Mouse (Mus musculus) myocyte (in vitro differentiated cells): ENCODE measurements at regions not wholly inside any gene's neighbourhood (a gene's known extent, or its start where the extent isn't known, plus 50 kb on each side); places are given as distances from the start of the nearest gene placed in this dataset.

Experiments
- H3K27me3 ChIP-seq: one replicate; pipeline ENCODE4 v1.6.1; 2011; ENCODE audit not compliant: control insufficient read depth, insufficient read depth, insufficient read length
- H3K36me3 ChIP-seq: one replicate; pipeline ENCODE4 v1.6.1; 2011; ENCODE audit not compliant: control insufficient read depth, insufficient read depth
- H3K4me2 ChIP-seq: one replicate; pipeline ENCODE4 v1.6.1; 2011; ENCODE audit warnings: low read depth, control low read depth
- H3K4me3 ChIP-seq: one replicate; pipeline ENCODE4 v1.5.1; 2011; ENCODE audit warnings: mild to moderate bottlenecking, control low read depth, moderate library complexity
- H3K79me2 ChIP-seq: one replicate; pipeline ENCODE4 v1.6.1; 2011; ENCODE audit not compliant: control insufficient read depth, insufficient read depth
- H3ac ChIP-seq: one replicate; pipeline ENCODE4 v1.6.1; 2011; ENCODE audit not compliant: control insufficient read depth, insufficient read length
- CEBPB ChIP-seq: IDR thresholded peaks from 2 replicates; pipeline ENCODE4 v1.6.1; 2011; ENCODE audit warnings: mild to moderate bottlenecking, moderate library complexity; ENCODE audit not compliant: poor library complexity, insufficient read depth, severe bottlenecking
- E2F4 ChIP-seq: IDR thresholded peaks from one replicate; pipeline ENCODE4 v1.6.1; 2011; ENCODE audit warnings: mild to moderate bottlenecking, control low read depth, moderate library complexity; ENCODE audit not compliant: insufficient read depth
- MAX ChIP-seq: IDR thresholded peaks from one replicate; pipeline ENCODE4 v1.6.1; 2011; ENCODE audit warnings: low read depth, mild to moderate bottlenecking, control low read depth
- MYOD1 ChIP-seq, 3 experiments: IDR thresholded peaks; one replicate each; pipeline ENCODE4 v1.6.1; 2011; ENCODE audit warnings: control low read depth in 2 of 3, low read depth in 2 of 3, mild to moderate bottlenecking in 2 of 3, moderate library complexity in 1 of 3; ENCODE audit not compliant: insufficient read length in 2 of 3, control insufficient read depth in 1 of 3
- MYOG ChIP-seq, 3 experiments: IDR thresholded peaks; one replicate each; pipeline ENCODE4 v1.6.1; 2011; ENCODE audit warnings: control low read depth in 2 of 3, low read depth in 2 of 3, mild to moderate bottlenecking in 2 of 3; ENCODE audit not compliant: insufficient read length in 2 of 3, control insufficient read depth in 1 of 3, insufficient read depth in 1 of 3
- POLR2A ChIP-seq: IDR thresholded peaks from one replicate; pipeline ENCODE4 v1.6.1; 2011; ENCODE audit warnings: low read depth, mild to moderate bottlenecking, control low read depth, moderate library complexity; ENCODE audit not compliant: insufficient read length
- POLR2AphosphoS2 ChIP-seq: IDR thresholded peaks from one replicate; pipeline ENCODE4 v1.6.1; 2011; ENCODE audit warnings: low read depth, control low read depth; ENCODE audit not compliant: insufficient read length
- REST ChIP-seq: IDR thresholded peaks from one replicate; pipeline ENCODE4 v1.6.1; 2011; ENCODE audit warnings: mild to moderate bottlenecking, control low read depth, moderate library complexity; ENCODE audit not compliant: insufficient read depth, insufficient read length
- SRF ChIP-seq: IDR thresholded peaks from one replicate; pipeline ENCODE4 v1.6.1; 2011; ENCODE audit warnings: low read depth; ENCODE audit not compliant: control insufficient read depth, insufficient read length
- TCF12 ChIP-seq: IDR thresholded peaks from one replicate; pipeline ENCODE4 v1.6.1; 2011; ENCODE audit warnings: mild to moderate bottlenecking, control low read depth; ENCODE audit not compliant: poor library complexity, insufficient read depth, severe bottlenecking
- TCF3 ChIP-seq: IDR thresholded peaks from one replicate; pipeline ENCODE4 v1.6.1; 2011; ENCODE audit warnings: low read depth, control low read depth; ENCODE audit not compliant: insufficient read length
- USF1 ChIP-seq: IDR thresholded peaks from one replicate; pipeline ENCODE4 v1.6.1; 2011; ENCODE audit warnings: low read depth, mild to moderate bottlenecking, control low read depth, moderate library complexity

DNA sequence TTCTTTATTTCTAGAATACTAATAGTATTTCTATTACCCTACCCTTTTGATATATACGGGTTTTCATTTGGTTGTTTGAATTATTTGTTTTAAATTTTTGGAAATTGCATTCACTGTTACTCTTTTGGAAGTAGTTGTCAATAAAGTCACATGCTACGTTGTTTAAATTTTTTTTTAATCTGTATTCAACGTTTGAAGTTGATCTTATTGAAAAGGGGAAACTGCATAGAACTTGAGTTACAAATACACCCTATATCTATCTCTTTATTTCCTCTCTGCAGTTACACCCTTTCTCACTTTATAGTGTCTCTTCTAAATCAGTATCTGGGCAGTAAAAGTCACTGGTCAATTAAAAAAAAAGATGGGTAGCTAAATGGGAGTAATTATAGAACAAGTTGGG, 243.6 kb downstream of the Pdha2 start:
- Histone ChIP-seq H3K4me2 (no peak overlapping the region), H3K4me3 (no peak overlapping the region), H3K36me3 (no peaks in the 10 kb centered on the region), H3ac (no peak overlapping the region), H3K79me2 (no peaks in the 10 kb centered on the region), H3K27me3 (no peaks in the 10 kb centered on the region)
- TF ChIP-seq REST (no peak), CEBPB (no peak), MYOG (IDR thresholded peaks at IDR 0.05; ENCODE audit: control insufficient read depth in 1 of 3, insufficient read depth in 1 of 3, insufficient read length in 2 of 3, low read depth in 2 of 3) (no peak), POLR2AphosphoS2 (no peak), TCF12 (no peak), MAX (no peak), SRF (no peak), E2F4 (no peak), MYOD1 (IDR thresholded peaks at IDR 0.05; ENCODE audit: control insufficient read depth in 1 of 3, insufficient read length in 2 of 3, low read depth in 2 of 3) (no peak), USF1 (no peak), TCF3 (no peak), POLR2A (no peak)

DNA sequence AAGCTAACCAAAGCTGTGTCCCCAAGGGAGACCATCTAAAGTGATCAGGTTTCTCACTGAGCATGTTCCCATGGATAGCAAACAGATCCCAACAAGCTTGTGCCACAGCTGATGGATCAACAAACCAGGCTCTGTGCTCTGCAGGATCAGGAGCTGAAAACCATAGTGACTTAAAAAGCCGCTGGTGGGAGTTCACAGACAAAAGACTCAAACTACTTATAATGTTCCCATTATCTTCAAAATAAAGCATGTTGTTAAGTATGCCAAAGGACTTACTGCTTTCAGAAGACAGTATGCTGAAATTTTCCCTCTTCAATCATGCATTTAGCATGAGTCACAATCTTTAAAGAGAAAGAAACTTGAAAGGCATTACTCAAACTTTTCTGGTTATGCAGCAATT, 254.5 kb downstream of the Pdha2 start:
- H3K4me3 ChIP-seq = no peak overlapping the region
- no peak overlapping the region for H3K4me2 ChIP-seq
- H3ac ChIP-seq = no peak overlapping the region
- TF ChIP-seq POLR2AphosphoS2 = no peak
- TF ChIP-seq POLR2A = no peak
- no peak for TF ChIP-seq MYOG (IDR thresholded peaks at IDR 0.05; ENCODE audit: control insufficient read depth in 1 of 3, insufficient read depth in 1 of 3, insufficient read length in 2 of 3, low read depth in 2 of 3)
- no peak for TF ChIP-seq USF1
- no peak for TF ChIP-seq REST
- no peak for TF ChIP-seq CEBPB
- no peak for TF ChIP-seq TCF12
- no peak for TF ChIP-seq MYOD1 (IDR thresholded peaks at IDR 0.05; ENCODE audit: control insufficient read depth in 1 of 3, insufficient read length in 2 of 3, low read depth in 2 of 3)
- no peak for TF ChIP-seq MAX
- TF ChIP-seq E2F4 = no peak
- TF ChIP-seq TCF3 = no peak
- no peak for TF ChIP-seq SRF
- H3K79me2 ChIP-seq = no peaks in the 10 kb centered on the region
- no peaks in the 10 kb centered on the region for H3K27me3 ChIP-seq
- no peaks in the 10 kb centered on the region for H3K36me3 ChIP-seq

DNA sequence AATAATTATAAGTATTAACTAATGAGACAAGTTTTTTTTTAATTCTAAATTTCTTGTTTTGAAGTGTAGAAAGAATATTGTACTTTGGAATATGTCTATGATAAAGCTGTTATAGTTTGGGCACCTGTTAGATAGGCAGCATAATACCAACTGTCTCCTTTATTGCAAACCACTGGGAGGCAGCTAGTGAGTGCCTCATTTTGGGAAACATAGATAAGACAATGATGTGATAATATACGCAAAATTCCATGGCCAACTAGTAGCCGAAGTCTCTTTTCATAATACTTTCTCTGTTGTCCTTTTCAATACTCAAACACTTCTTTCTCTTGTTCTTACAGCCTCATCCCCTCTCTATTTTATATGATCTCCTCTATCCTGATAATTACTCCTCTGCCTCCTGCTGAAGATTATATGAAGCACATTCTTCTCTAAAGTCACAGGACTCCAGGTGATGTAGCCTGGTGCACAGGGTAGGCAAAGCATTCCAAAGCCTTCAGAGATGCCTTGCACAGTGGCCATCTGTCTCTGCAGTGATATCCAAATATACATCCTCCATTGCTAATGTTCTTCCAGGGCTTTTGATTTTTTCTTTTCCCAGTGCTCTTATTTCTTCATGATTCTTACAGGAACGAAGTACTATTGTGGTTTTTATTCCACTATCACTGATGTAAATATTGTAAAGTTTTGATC, 259.9 kb downstream of the Pdha2 start:
- no peak for TF ChIP-seq E2F4
- no peak for TF ChIP-seq POLR2AphosphoS2
- TF ChIP-seq MAX = no peak
- no peak for TF ChIP-seq CEBPB
- no peak for TF ChIP-seq USF1
- TF ChIP-seq SRF = no peak
- no peak for TF ChIP-seq REST
- no peak for TF ChIP-seq POLR2A
- TF ChIP-seq TCF12 = no peak
- no peak for TF ChIP-seq MYOD1 (IDR thresholded peaks at IDR 0.05; ENCODE audit: control insufficient read depth in 1 of 3, insufficient read length in 2 of 3, low read depth in 2 of 3)
- TF ChIP-seq MYOG (IDR thresholded peaks at IDR 0.05; ENCODE audit: control insufficient read depth in 1 of 3, insufficient read depth in 1 of 3, insufficient read length in 2 of 3, low read depth in 2 of 3) = no peak
- no peak for TF ChIP-seq TCF3
- Histone ChIP-seq H3K4me3 (no peak overlapping the region), H3ac (no peak overlapping the region), H3K4me2 (no peak overlapping the region), H3K36me3 (no peaks in the 10 kb centered on the region), H3K79me2 (no peaks in the 10 kb centered on the region), H3K27me3 (no peaks in the 10 kb centered on the region)

DNA sequence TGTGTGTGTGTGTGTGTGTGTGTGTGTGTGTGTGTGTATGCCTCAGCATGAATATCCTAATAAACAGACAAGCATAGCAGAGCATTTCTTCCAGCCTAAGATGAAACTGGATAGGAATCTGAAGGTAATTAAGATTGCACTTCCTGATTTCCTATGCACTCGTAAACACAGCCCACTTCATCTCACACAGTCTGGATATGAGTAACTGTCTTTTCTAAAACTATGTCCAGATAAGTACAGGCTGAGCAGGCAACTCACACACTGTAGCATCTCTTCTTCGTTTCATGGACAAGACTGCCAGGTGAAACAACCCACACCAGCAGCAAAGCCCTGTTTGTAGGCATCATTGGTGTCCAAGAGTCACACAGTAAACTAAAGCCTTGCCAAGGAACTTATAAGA, 261.1 kb downstream of the Pdha2 start:
- Histone ChIP-seq H3K4me3 (no peak overlapping the region), H3K27me3 (no peaks in the 10 kb centered on the region), H3K4me2 (no peak overlapping the region), H3K36me3 (no peaks in the 10 kb centered on the region), H3ac (no peak overlapping the region), H3K79me2 (no peaks in the 10 kb centered on the region)
- TF ChIP-seq SRF (no peak), MAX (no peak), POLR2AphosphoS2 (no peak), MYOD1 (IDR thresholded peaks at IDR 0.05; ENCODE audit: control insufficient read depth in 1 of 3, insufficient read length in 2 of 3, low read depth in 2 of 3) (no peak), POLR2A (no peak), TCF12 (no peak), E2F4 (no peak), USF1 (no peak), REST (no peak), MYOG (IDR thresholded peaks at IDR 0.05; ENCODE audit: control insufficient read depth in 1 of 3, insufficient read depth in 1 of 3, insufficient read length in 2 of 3, low read depth in 2 of 3) (no peak)
